Mouse (Mus musculus): ENCODE measurements at regions not wholly inside any gene's neighbourhood (a gene's known extent, or its start where the extent isn't known, plus 50 kb on each side); places are given as distances from the start of the nearest gene placed in this dataset.
A peak's percentile ranks its signal among the peaks of the same experiment; 100 is the strongest.

GRCm38 (mm10) chr5:128550736-128551135 is 49.9 kb upstream of the Fzd10 start:
- DNase-seq (ENCODE audit: low spot score in 2 of 2) = no peak
- intact Hi-C loops (cut with DNase I) = no loop called here

GRCm38 (mm10) chr5:128549811-128550210 is 50.8 kb upstream of the Fzd10 start:
- no peak for DNase-seq (ENCODE audit: low spot score in 2 of 2)
- intact Hi-C loops (cut with DNase I) = no loop called here

GRCm38 (mm10) chr5:128542049-128542448 is 58.6 kb upstream of the Fzd10 start:
- intact Hi-C loops (cut with DNase I) = no loop called here
- DNase-seq (ENCODE audit: low spot score in 2 of 2) = no peak

- DNase-seq (ENCODE audit: low spot score in 2 of 2) = no peak
- intact Hi-C loops (cut with DNase I) = no loop called here
Measured at GRCm38 (mm10) chr5:128538646-128539045, 62.0 kb upstream of the Fzd10 start.

- intact Hi-C loops (cut with DNase I) = no loop called here
- DNase-seq (ENCODE audit: low spot score in 2 of 2) = no peak
Measured at GRCm38 (mm10) chr5:128537218-128537617, 63.4 kb upstream of the Fzd10 start.

GRCm38 (mm10) chr5:128536393-128536792 is 64.3 kb upstream of the Fzd10 start:
- peak in 1 of 2 experiments; percentile 18 for DNase-seq (ENCODE audit: low spot score in 2 of 2)
- intact Hi-C loops (cut with DNase I) = no loop called here

- DNase-seq (ENCODE audit: low spot score in 2 of 2) = no peak
- intact Hi-C loops (cut with DNase I) = no loop called here
Measured at GRCm38 (mm10) chr5:128527241-128527640, 73.4 kb upstream of the Fzd10 start.

- intact Hi-C loops (cut with DNase I) = no loop called here
- DNase-seq (ENCODE audit: low spot score in 2 of 2) = no peak
Measured at GRCm38 (mm10) chr5:128526432-128526831, 74.2 kb upstream of the Fzd10 start.

- intact Hi-C loops (cut with DNase I) = loop anchor here (5.0 kb wide), 3 partner anchors 138 to 458 kb away; no protein-coding TSS in a partner anchor
- DNase-seq (ENCODE audit: low spot score in 2 of 2) = peak in 1 of 2 experiments; percentile 39
Measured at GRCm38 (mm10) chr5:128524377-128525280, 76.0 kb upstream of the Fzd10 start.

- no peak for DNase-seq (ENCODE audit: low spot score in 2 of 2)
- intact Hi-C loops (cut with DNase I) = loop anchor here (2.0 to 5.0 kb wide), 4 partner anchors 140 to 460 kb away; no protein-coding TSS in a partner anchor
Measured at GRCm38 (mm10) chr5:128522667-128523066, 78.0 kb upstream of the Fzd10 start.

- intact Hi-C loops (cut with DNase I) = no loop called here
- no peak for DNase-seq (ENCODE audit: low spot score in 2 of 2)
Measured at GRCm38 (mm10) chr5:128517336-128517735, 83.3 kb upstream of the Fzd10 start.

GRCm38 (mm10) chr5:128515343-128515742 is 82.5 kb upstream of the Tmem132d start:
- intact Hi-C loops (cut with DNase I) = no loop called here
- DNase-seq (ENCODE audit: low spot score in 2 of 2) = no peak

GRCm38 (mm10) chr5:128513261-128513660 is 80.4 kb upstream of the Tmem132d start:
- intact Hi-C loops (cut with DNase I) = no loop called here
- no peak for DNase-seq (ENCODE audit: low spot score in 2 of 2)

- DNase-seq (ENCODE audit: low spot score in 2 of 2) = no peak
- intact Hi-C loops (cut with DNase I) = no loop called here
Measured at GRCm38 (mm10) chr5:128512606-128513005, 79.7 kb upstream of the Tmem132d start.

GRCm38 (mm10) chr5:128504502-128504901 is 71.6 kb upstream of the Tmem132d start:
- peak in 1 of 2 experiments; percentile 34 for DNase-seq (ENCODE audit: low spot score in 2 of 2)
- intact Hi-C loops (cut with DNase I) = no loop called here

GRCm38 (mm10) chr5:128499488-128499887 is 66.6 kb upstream of the Tmem132d start:
- intact Hi-C loops (cut with DNase I) = no loop called here
- DNase-seq (ENCODE audit: low spot score in 2 of 2) = no peak

GRCm38 (mm10) chr5:128499033-128499432 is 66.2 kb upstream of the Tmem132d start:
- DNase-seq (ENCODE audit: low spot score in 2 of 2) = peak; percentile 33 to 39
- intact Hi-C loops (cut with DNase I) = no loop called here

GRCm38 (mm10) chr5:128492541-128492940 is 59.7 kb upstream of the Tmem132d start:
- no peak for DNase-seq (ENCODE audit: low spot score in 2 of 2)
- intact Hi-C loops (cut with DNase I) = no loop called here

GRCm38 (mm10) chr5:128491155-128491554 is 58.3 kb upstream of the Tmem132d start:
- intact Hi-C loops (cut with DNase I) = no loop called here
- peak in 1 of 2 experiments; percentile 22 for DNase-seq (ENCODE audit: low spot score in 2 of 2)

- DNase-seq (ENCODE audit: low spot score in 2 of 2) = no peak
- intact Hi-C loops (cut with DNase I) = no loop called here
Measured at GRCm38 (mm10) chr5:128488872-128489580, 56.1 kb upstream of the Tmem132d start.

GRCm38 (mm10) chr5:128487371-128487770 is 54.5 kb upstream of the Tmem132d start:
- DNase-seq (ENCODE audit: low spot score in 2 of 2) = no peak
- intact Hi-C loops (cut with DNase I) = no loop called here

All from left cerebral cortex, postnatal 36 days (tissue).